Mouse (Mus musculus): Measurements from ENCODE around the gene Gm20388. TPM values are rescaled to one million over a fixed set of nuclear protein-coding genes. Genes with fewer than 3 reads are reported as not detected.

Gm20388 gene
- polyA plus RNA-seq, 1 experiment from 2014 or later, result 2.5 TPM

DNA sequence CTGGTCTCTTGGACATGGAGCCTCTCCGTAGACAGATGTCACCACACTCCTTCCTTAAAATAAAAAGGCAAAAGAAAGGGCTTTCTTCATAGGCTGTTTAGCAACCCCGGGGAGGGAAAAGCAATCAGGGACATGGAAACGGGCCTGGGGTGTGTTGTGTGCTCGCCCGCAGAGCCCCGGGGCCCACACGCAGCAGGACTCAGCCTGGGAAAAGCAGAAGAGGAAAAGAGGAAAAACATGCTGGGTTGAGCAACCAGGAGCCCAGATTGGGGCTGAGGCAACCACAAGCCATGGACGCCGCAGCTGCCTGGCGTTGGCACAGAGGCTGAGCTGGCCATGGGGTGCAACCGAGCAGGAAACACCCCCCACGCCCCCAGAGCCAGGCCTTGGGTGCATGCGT, 775.4 kb downstream of the Gm20388 start:
- Histone ChIP-seq H3K9me3 (replicated peaks) (no peaks in the 10 kb centered on the region), H3K4me1 (peaks cover 4% of the 10 kb centered on the region), H3K36me3 (no peaks in the 10 kb centered on the region), H3K27ac (no peak overlapping the region), H3K27me3 (ENCODE audit: low read depth, poor library complexity, severe bottlenecking) (peaks cover 41% of the 10 kb centered on the region; the same call in 1 of the 2 replicates), H3K4me3 (no peak overlapping the region)
- WGBS, result 91% methylated on average over 13 of the region's 13 CpGs
- no peak for DNase-seq (ENCODE audit: low spot score)

DNA sequence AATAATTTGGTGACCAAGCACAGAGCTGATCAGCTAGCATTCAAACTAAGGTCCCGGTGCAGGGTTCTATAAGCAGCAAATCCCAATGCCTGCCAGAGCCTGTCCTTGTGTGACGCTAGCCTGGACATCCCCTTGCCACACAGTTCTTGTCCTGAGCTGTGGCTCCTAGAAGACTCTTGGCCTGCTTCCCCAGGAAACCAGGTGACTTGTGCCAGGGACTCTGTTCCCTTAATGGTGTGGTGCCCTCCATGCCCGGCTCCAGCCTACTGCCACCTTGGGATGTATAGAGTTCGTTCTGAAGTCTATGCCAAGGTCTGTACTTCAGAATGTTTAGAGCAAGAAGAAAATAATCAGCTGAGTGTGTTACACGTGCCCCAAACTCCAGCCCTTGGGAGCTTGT, 775.9 kb downstream of the Gm20388 start:
- Histone ChIP-seq H3K36me3 (no peaks in the 10 kb centered on the region), H3K27ac (no peak overlapping the region), H3K4me1 (peaks cover 4% of the 10 kb centered on the region), H3K27me3 (ENCODE audit: low read depth, poor library complexity, severe bottlenecking) (peaks cover 41% of the 10 kb centered on the region; the same call in 1 of the 2 replicates), H3K4me3 (no peak overlapping the region), H3K9me3 (replicated peaks) (no peaks in the 10 kb centered on the region)
- WGBS, result 86% methylated on average over 5 of the region's 5 CpGs
- no peak for DNase-seq (ENCODE audit: low spot score)

DNA sequence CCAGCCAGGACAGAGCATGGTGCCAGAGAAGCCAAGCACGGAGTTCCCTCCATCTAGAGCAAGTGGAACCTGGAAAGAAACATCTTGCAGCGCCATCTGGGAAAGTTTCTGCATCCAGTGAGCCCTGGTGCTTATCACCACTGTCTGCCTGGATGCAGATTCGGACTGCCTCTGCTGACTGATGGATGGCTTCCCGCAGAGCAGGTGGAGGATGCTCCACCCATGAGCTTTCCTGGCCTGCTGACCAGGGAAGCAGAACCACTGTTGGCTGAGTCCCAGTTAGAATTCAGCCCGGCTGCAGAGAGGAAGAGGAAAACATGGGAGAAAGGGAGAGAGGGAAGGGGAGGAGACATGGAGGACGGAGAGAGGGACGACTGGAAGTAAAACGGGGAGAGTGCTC, 777.1 kb downstream of the Gm20388 start:
- DNase-seq (ENCODE audit: low spot score), result no peak
- Histone ChIP-seq H3K36me3 (no peaks in the 10 kb centered on the region), H3K9me3 (replicated peaks) (no peaks in the 10 kb centered on the region), H3K27ac (no peak overlapping the region), H3K4me1 (peaks cover 7% of the 10 kb centered on the region), H3K4me3 (no peak overlapping the region), H3K27me3 (ENCODE audit: low read depth, poor library complexity, severe bottlenecking) (peaks cover 31% of the 10 kb centered on the region; the same call in 1 of the 2 replicates)
- 71% methylated on average over 8 of the region's 8 CpGs for WGBS

DNA sequence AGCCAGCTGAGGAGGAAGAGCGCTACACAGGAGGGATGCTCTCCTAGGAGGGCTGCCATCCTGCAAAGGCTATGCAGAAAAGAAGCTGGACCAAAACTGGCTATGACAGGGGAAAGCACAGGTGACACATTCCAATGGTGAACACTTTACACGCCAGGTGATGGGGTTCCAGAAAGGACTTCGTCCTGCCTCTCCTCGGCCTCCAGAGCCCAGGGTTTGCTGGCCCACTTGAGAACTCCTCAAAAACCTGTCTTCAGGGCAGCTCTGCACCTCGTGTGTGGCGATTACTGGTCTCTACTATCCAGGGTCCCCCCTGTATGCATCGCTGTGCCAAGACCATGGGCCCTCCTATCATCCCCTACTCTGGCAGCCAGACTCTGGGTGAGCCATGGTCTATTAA, 777.9 kb downstream of the Gm20388 start:
- Histone ChIP-seq H3K4me1 (peaks cover 9% of the 10 kb centered on the region), H3K27me3 (ENCODE audit: low read depth, poor library complexity, severe bottlenecking) (peaks cover 25% of the 10 kb centered on the region; the same call in 1 of the 2 replicates), H3K36me3 (no peaks in the 10 kb centered on the region), H3K27ac (no peak overlapping the region), H3K9me3 (replicated peaks) (no peaks in the 10 kb centered on the region), H3K4me3 (no peak overlapping the region)
- 86% methylated on average over 7 of the region's 7 CpGs for WGBS
- no peak for DNase-seq (ENCODE audit: low spot score)

DNA sequence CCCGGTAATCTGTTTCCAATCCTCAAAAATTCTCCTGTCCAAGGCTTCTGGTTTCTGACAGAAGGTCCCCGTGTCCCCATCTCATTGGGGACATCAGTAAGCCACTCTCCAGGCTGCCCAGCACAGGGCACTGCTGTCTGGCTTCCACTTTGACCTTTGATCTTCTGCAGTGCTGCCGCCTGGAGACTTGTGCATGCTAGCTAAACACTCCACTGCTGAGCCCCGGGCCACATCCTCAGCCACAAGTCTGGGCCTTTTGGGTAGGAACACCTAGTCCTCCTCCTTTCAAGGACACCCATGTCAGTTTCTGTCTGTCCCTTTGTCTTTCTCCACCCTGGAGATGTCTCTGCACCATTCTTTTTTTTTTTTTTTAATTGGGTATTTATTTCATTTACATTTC, 782.3 kb downstream of the Gm20388 start:
- WGBS, result 49% methylated on average over 4 of the region's 4 CpGs

DNA sequence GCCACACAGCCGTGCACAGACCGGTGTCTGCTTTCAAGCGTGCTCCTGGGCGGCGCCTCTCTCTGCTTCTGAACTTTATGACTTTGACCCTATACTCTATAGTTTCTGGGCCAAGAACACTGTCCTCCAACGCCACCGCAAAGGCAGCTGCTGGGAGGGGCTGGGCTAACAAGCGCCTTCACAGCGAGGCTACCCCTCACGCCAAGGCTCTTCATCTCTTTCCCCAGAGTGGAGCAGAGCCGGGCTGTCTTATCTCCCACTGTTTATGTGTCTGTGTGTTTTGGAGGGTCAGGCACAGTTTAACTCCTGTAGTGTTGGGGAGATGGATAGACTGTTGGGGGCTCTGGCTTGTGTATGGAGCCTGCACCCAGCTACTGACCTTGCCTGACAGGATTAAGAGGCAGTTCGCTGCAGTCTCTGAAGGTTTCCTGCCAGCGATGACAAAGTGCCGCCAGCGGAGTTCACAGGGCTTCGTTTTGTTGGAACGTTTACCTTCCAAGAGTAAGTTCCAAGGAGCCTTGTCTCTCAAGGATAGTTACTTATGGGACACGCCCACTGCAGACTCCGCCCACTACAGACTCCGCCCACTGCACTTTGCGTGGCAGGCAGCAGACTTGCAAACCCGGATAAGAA, 783.3 kb downstream of the Gm20388 start:
- 0 out of 2 replicates have a peak overlapping the region, but pooled peaks have one; percentile 13 for H3K4me3 ChIP-seq
- H3K27me3 ChIP-seq (ENCODE audit: low read depth, poor library complexity, severe bottlenecking), result peaks cover 9% of the 10 kb centered on the region; the same call in 1 of the 2 replicates
- no peak for DNase-seq (ENCODE audit: low spot score)
- no peak overlapping the region for H3K27ac ChIP-seq
- H3K9me3 ChIP-seq (replicated peaks), result no peaks in the 10 kb centered on the region
- peaks cover 16% of the 10 kb centered on the region for H3K4me1 ChIP-seq
- 36% methylated on average over 22 of the region's 22 CpGs for WGBS
- no peaks in the 10 kb centered on the region for H3K36me3 ChIP-seq

More for the DNA sequence above, 782.3 kb downstream of the Gm20388 start:
- H3K9me3 ChIP-seq (replicated peaks), result no peaks in the 10 kb centered on the region
- H3K4me3 ChIP-seq, result no peak overlapping the region
- DNase-seq (ENCODE audit: low spot score), result no peak
- H3K36me3 ChIP-seq, result no peaks in the 10 kb centered on the region
- H3K27me3 ChIP-seq (ENCODE audit: low read depth, poor library complexity, severe bottlenecking), result peaks cover 14% of the 10 kb centered on the region; the same call in 1 of the 2 replicates
- H3K27ac ChIP-seq, result no peak overlapping the region
- peaks cover 16% of the 10 kb centered on the region for H3K4me1 ChIP-seq

DNA sequence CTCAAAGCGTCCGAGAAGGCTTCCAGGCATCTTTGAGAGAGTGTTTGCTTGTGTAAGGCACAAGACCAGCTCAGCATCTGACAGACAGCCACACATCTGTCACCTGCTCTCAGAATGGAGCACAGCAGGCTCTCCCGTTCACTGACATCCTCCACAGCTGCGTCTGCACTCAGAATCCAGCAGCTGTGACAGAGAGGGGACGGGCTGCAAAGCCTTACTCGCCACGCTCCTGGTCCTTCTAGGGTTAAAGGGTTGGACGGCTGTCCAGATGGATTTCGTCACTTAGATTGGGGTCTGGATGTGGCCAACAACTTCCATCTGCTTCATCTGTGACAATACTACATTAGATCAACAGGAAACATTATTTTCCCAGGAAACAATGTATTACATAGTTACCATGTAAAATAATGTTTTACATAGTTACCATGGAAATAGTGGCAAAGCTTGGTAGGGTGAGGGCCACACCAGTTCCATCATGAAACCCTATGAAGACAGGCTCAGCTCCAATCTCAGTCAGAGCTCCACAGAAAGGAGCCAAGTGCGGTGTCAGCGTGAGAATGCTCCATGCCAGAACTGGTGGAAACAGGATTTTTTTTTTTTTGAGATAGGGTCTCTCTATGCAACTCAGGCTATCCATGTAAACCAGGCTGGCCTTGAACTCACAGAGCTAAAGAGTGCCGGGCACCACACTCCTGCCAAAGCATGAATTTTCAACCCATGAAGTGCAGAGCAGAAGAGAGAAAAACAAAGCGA, 785.9 kb downstream of the Gm20388 start:
- 62% methylated on average over 13 of the region's 13 CpGs for WGBS
- Histone ChIP-seq H3K27me3 (ENCODE audit: low read depth, poor library complexity, severe bottlenecking) (peaks cover 12% of the 10 kb centered on the region), H3K4me3 (no peak overlapping the region), H3K27ac (no peak overlapping the region), H3K4me1 (peaks cover 18% of the 10 kb centered on the region), H3K36me3 (no peaks in the 10 kb centered on the region), H3K9me3 (replicated peaks) (no peaks in the 10 kb centered on the region)
- no peak for DNase-seq (ENCODE audit: low spot score)

DNA sequence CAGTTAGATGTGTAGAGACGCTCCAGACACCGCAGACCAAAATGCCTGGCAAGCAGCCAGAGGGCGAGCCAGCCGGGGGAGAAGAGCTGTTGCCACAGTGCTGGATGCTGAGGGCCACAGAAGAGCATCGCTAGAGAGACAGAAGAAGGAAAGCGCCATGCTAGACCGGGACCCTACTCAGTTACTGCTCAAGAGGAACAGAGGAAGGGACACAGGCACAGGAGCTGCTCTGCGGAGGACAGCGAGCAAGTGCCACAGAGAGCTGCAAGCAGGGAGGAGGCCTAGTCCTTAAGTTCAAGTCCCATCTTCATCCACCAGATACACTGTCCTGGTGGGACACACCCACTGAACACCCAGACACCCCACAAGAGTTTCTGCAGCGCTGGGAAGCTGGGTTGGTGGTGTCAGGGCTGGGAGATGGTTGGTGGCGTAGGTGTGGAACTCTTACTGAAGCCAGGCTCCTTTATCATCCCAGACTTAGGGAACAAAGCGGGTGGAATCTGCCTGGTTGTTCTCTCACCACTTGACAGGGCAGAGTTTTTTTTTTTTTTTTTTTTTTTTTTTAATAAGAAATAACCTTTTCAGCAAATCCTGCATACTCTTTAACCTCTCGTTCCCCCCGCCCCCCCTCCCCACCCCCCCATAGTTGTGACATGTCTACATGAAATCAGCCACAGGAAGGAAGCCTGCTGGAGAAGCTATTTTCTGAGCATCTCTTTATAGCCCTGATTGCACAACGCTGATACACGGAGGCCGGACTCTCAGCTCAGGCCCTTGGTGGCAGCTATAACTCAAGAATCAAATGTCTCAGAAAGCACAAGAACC, 786.7 kb downstream of the Gm20388 start:
- no peaks in the 10 kb centered on the region for H3K9me3 ChIP-seq (replicated peaks)
- H3K36me3 ChIP-seq, result no peaks in the 10 kb centered on the region
- peaks cover 20% of the 10 kb centered on the region for H3K27me3 ChIP-seq (ENCODE audit: low read depth, poor library complexity, severe bottlenecking)
- 85% methylated on average over 17 of the region's 17 CpGs for WGBS
- H3K4me3 ChIP-seq, result no peak overlapping the region
- DNase-seq (ENCODE audit: low spot score), result no peak
- no peak overlapping the region for H3K27ac ChIP-seq
- peaks cover 24% of the 10 kb centered on the region for H3K4me1 ChIP-seq

DNA sequence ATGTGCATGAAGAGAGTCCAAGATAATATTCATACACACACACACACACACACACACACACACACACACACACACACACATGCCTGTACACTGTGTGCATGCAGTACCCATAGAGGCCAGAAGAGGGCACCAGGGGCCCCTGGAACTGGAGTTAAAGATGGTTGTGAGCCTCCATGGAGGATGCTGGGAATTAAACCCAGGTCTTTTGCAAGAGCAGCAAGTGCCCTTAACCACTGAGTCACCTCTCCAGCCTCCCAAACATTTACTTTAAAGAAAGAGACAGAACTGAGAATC, 787.3 kb downstream of the Gm20388 start:
- H3K4me1 ChIP-seq, result peaks cover 20% of the 10 kb centered on the region
- H3K27ac ChIP-seq, result no peak overlapping the region
- H3K27me3 ChIP-seq (ENCODE audit: low read depth, poor library complexity, severe bottlenecking), result peaks cover 26% of the 10 kb centered on the region
- no peak overlapping the region for H3K4me3 ChIP-seq
- no peaks in the 10 kb centered on the region for H3K9me3 ChIP-seq (replicated peaks)
- no peak for DNase-seq (ENCODE audit: low spot score)
- no peaks in the 10 kb centered on the region for H3K36me3 ChIP-seq

DNA sequence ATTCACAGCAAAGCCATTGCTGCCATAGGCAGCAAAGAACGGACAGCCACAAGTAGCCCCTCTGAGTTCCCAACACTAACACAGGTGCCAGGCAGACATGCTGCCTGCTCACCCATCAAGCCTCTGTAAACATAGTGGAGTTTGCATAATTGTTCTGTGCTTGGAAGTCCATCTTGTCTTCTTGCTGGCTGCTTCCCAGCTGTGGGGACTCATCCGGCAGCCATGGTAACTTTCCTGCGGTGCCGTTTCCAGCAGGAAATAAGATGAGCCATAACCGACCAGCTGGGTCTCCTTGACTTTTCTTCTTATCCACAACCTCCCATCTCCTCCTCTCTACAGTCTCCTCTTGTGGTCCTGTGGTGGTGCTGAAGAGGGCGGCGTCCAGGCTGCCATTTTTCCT, 787.8 kb downstream of the Gm20388 start:
- H3K9me3 ChIP-seq (replicated peaks), result no peaks in the 10 kb centered on the region
- WGBS, result 90% methylated on average over 7 of the region's 7 CpGs

DNA sequence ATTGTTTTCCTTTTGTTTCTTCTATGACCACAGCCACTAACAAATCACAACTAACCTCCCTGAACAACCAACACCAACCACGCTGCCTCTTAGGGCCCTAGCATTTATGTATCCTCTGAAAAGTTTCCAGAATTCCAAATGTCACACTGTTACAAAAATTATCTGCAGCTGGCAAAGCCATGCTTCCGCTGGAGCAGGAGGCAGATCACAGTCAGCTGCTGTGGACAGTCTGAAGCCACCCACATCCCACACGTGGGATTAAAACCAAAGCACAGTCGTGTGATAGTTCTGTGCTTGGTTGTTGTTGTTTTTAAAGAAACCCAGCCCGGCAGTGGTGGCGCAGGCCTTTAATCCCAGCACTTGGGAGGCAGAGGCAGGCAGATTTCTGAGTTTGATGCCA, 788.4 kb downstream of the Gm20388 start:
- H3K27me3 ChIP-seq (ENCODE audit: low read depth, poor library complexity, severe bottlenecking), result peaks cover 37% of the 10 kb centered on the region
- no peak for DNase-seq (ENCODE audit: low spot score)
- no peak overlapping the region for H3K4me3 ChIP-seq
- H3K36me3 ChIP-seq, result no peaks in the 10 kb centered on the region
- H3K27ac ChIP-seq, result no peak overlapping the region
- no peaks in the 10 kb centered on the region for H3K9me3 ChIP-seq (replicated peaks)
- WGBS, result 85% methylated on average over 6 of the region's 6 CpGs
- peaks cover 16% of the 10 kb centered on the region for H3K4me1 ChIP-seq

More for the DNA sequence above, 787.8 kb downstream of the Gm20388 start:
- Histone ChIP-seq H3K4me1 (peaks cover 19% of the 10 kb centered on the region), H3K4me3 (no peak overlapping the region), H3K36me3 (no peaks in the 10 kb centered on the region), H3K27me3 (ENCODE audit: low read depth, poor library complexity, severe bottlenecking) (peaks cover 31% of the 10 kb centered on the region), H3K27ac (no peak overlapping the region)
- no peak for DNase-seq (ENCODE audit: low spot score)

DNA sequence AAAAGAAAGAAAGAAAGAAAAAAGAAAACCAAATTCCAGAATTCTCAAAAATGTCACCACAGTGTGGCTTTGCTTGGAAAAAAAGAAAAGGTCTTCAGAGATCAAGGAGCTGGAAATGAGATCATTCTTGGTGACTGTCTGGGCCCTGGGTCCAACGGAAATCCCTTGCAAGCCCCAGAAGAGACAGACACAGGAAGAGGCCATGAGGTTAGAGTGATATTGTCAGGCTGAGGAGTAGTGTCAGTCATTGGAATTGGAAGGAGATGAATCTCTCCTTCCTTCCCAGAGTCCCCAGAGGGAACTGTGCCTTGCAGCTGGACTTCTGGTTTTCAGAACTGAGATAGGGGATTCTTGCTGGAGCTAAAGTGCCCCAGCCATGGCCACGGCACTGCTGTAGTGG, 788.9 kb downstream of the Gm20388 start:
- no peaks in the 10 kb centered on the region for H3K36me3 ChIP-seq
- peaks cover 19% of the 10 kb centered on the region; the same call in 1 of the 2 replicates for H3K4me1 ChIP-seq
- no peak for DNase-seq (ENCODE audit: low spot score)
- peaks cover 41% of the 10 kb centered on the region for H3K27me3 ChIP-seq (ENCODE audit: low read depth, poor library complexity, severe bottlenecking)
- 0 out of 2 replicates have a peak overlapping the region, but pooled peaks have one; percentile 5 for H3K27ac ChIP-seq
- no peak overlapping the region for H3K4me3 ChIP-seq
- WGBS, result 78% methylated on average over 2 of the region's 2 CpGs
- no peaks in the 10 kb centered on the region for H3K9me3 ChIP-seq (replicated peaks)

DNA sequence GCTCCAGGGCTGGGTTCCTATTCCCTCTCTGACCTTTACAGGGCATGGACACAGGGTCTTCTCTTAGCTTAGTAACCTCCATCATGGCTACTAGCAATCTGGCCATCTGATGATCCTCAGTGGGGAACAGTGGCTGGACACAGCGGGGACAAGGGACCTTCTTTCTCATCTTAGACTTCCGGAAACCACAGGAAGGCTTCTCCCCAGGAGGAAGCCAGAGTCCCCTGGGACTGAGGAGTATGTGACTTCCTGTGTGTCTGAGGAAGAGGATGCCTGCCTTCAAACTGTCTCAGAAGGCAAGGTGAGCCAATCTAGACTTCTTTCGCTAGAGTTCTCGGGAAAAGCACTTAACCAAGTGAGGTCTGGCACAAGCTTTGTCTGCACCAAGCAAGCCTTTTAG, 789.4 kb downstream of the Gm20388 start:
- peaks cover 23% of the 10 kb centered on the region for H3K4me1 ChIP-seq
- 89% methylated on average over 4 of the region's 4 CpGs for WGBS
- H3K27me3 ChIP-seq (ENCODE audit: low read depth, poor library complexity, severe bottlenecking), result peaks cover 43% of the 10 kb centered on the region
- DNase-seq (ENCODE audit: low spot score), result no peak
- H3K36me3 ChIP-seq, result no peaks in the 10 kb centered on the region
- no peaks in the 10 kb centered on the region for H3K9me3 ChIP-seq (replicated peaks)
- H3K4me3 ChIP-seq, result no peak overlapping the region
- 0 out of 2 replicates have a peak overlapping the region, but pooled peaks have one; percentile 5 for H3K27ac ChIP-seq
